9 mouse cellular contexts compared by ENCODE assay signal in genomic region chr2:125516594-125516993, GRCm38 (mm10). TPM values are rescaled to one million over a fixed set of nuclear protein-coding genes. Genes with fewer than 3 reads are reported as not detected.
DNase-seq lines count a peak whose midpoint lies in the region; ATAC-seq lines count a peak whose summit lies in the region.
"Had no signal": no experiment of that assay in that cellular context is flagged by ENCODE, and none has a peak within 500 bp of the region (broad histone marks: within the 10 kb centered on the region; RNA-seq: fewer than 3 reads in every experiment).

No protein-coding gene starts in this region.

- peak overlapping the region; percentile 71 for H3K27ac ChIP-seq in heart, embryonic 12.5 days (ENCODE audit: poor library complexity, severe bottlenecking)
- H3K27ac ChIP-seq in limb, embryonic 10.5 days, result 0 out of 2 replicates have a peak overlapping the region, but pooled peaks have one; percentile 7
- no peak overlapping the region for H3K27ac ChIP-seq in neural tube, embryonic 14.5 days (ENCODE audit: low read depth, low read length)

- H3K9ac ChIP-seq in heart, embryonic 12.5 days, result no peak overlapping the region
- no peak overlapping the region for H3K9ac ChIP-seq in neural tube, embryonic 14.5 days (replicated peaks; ENCODE audit: low read depth, low read length)

- H3K4me3 ChIP-seq in heart, embryonic 12.5 days, result no peak overlapping the region
- H3K4me3 ChIP-seq in limb, embryonic 10.5 days, result no peak overlapping the region
- no peak overlapping the region for H3K4me3 ChIP-seq in neural tube, embryonic 14.5 days (ENCODE audit: low read depth, low read length)

- H3K9me3 ChIP-seq in heart, embryonic 12.5 days (replicated peaks), result 0 out of 2 replicates have a peak, but pooled peaks cover 4% of the 10 kb centered on the region
- no peaks in the 10 kb centered on the region for H3K9me3 ChIP-seq in limb, embryonic 10.5 days (replicated peaks)
- H3K9me3 ChIP-seq in neural tube, embryonic 14.5 days (ENCODE audit: control insufficient read depth, low read length), result no peaks in the 10 kb centered on the region

- intact Hi-C loops in left cerebral cortex, postnatal 25 days (cut with DNase I), result no loop called here

- H3K4me1 ChIP-seq in heart, embryonic 12.5 days (replicated peaks), result peaks cover 19% of the 10 kb centered on the region
- peaks cover 13% of the 10 kb centered on the region for H3K4me1 ChIP-seq in limb, embryonic 10.5 days
- H3K4me1 ChIP-seq in neural tube, embryonic 14.5 days (ENCODE audit: control insufficient read depth, insufficient read depth, low read length), result no peaks in the 10 kb centered on the region

- ATAC-seq in heart, embryonic 12.5 days (ENCODE audit: insufficient number of reproducible peaks, low FRiP score), result peak; percentile 88
- ATAC-seq in neural tube, embryonic 14.5 days (ENCODE audit: low read depth), result peak; percentile 88; the same call in 1 of the 2 replicates
- ATAC-seq: Patski had no signal

- H3K4me2 ChIP-seq in heart, embryonic 12.5 days, result no peak overlapping the region; the same call in 1 of the 2 replicates
- no peak overlapping the region for H3K4me2 ChIP-seq in neural tube, embryonic 14.5 days (ENCODE audit: low read depth, low read length)

- no peaks in the 10 kb centered on the region for H3K27me3 ChIP-seq in heart, embryonic 12.5 days (replicated peaks)
- H3K27me3 ChIP-seq in limb, embryonic 10.5 days (ENCODE audit: low read depth, poor library complexity, severe bottlenecking), result no peaks in the 10 kb centered on the region
- no peaks in the 10 kb centered on the region for H3K27me3 ChIP-seq in neural tube, embryonic 14.5 days (ENCODE audit: control insufficient read depth, insufficient read depth, low read length)
- H3K27me3 ChIP-seq: Patski had no signal

- no peaks in the 10 kb centered on the region for H3K36me3 ChIP-seq in heart, embryonic 12.5 days
- H3K36me3 ChIP-seq in limb, embryonic 10.5 days, result no peaks in the 10 kb centered on the region
- no peaks in the 10 kb centered on the region for H3K36me3 ChIP-seq in neural tube, embryonic 14.5 days (ENCODE audit: control insufficient read depth, insufficient read depth, low read length)

- peak; percentile 63 for DNase-seq in ovary, adult 18-20 months (ENCODE audit: low spot score)
- DNase-seq in ovary, postnatal 14 days (ENCODE audit: low spot score), result no peak
- peak; percentile 73 for DNase-seq in limb, embryonic 10.5 days (ENCODE audit: low spot score)
- no peak for DNase-seq in frontal cortex, postnatal 14 days (ENCODE audit: low spot score in 2 of 2)
- DNase-seq in left cerebral cortex, postnatal 25 days (ENCODE audit: low spot score in 2 of 2), result no peak
- DNase-seq in layer of hippocampus, postnatal 25 days (ENCODE audit: extremely low spot score in 1 of 2, low spot score in 1 of 2), result no peak

- 2% methylated on average over 4 of the region's 4 CpGs for WGBS in heart, embryonic 12.5 days
- WGBS in limb, embryonic 10.5 days, result 6% methylated on average over 4 of the region's 4 CpGs
- 10% methylated on average over 4 of the region's 4 CpGs for WGBS in neural tube, embryonic 14.5 days

RNA-seq across cellular contexts. Expression of gene Fbn1, which starts 8.8 kb away (rescaled TPM):
- polyA plus RNA-seq in heart, embryonic 12.5 days (2016; fragmentation: Nextera tagmentation; extraction: Ambion mirVana), result 38.8 and 44.1 TPM in 2 replicates
- polyA plus RNA-seq in limb, embryonic 10.5 days (2016; fragmentation: Nextera tagmentation; extraction: Ambion mirVana), result 4.5 and 5.6 TPM in 2 replicates
- polyA plus RNA-seq in neural tube, embryonic 14.5 days (2014; fragmentation: Nextera tagmentation; extraction: Ambion mirVana), result 1.8 and 6.0 TPM in 2 replicates
- 1 to 10 TPM; 4.7 to 5.4 TPM for total RNA-seq in left cerebral cortex, postnatal 25 days (2021)
- total RNA-seq in layer of hippocampus, postnatal 25 days (2021), result 10 to 100 TPM in 1 of 2 experiments, 1 to 10 TPM in 1; 7.9 to 10.5 TPM

RNA-seq across cellular contexts. Expression of gene Gm9913, which starts 11.7 kb away (rescaled TPM):
- 0.57 and 0.70 TPM in 2 replicates for polyA plus RNA-seq in heart, embryonic 12.5 days (2016; fragmentation: Nextera tagmentation; extraction: Ambion mirVana)
- polyA plus RNA-seq in limb, embryonic 10.5 days (2016; fragmentation: Nextera tagmentation; extraction: Ambion mirVana), result 0.14 and 0.16 TPM in 2 replicates
- 0.11 and 0.17 TPM in 2 replicates for polyA plus RNA-seq in neural tube, embryonic 14.5 days (2014; fragmentation: Nextera tagmentation; extraction: Ambion mirVana)
- total RNA-seq in left cerebral cortex, postnatal 25 days (2021), result not detected
- under 1 TPM; 0.21 to 0.37 TPM for total RNA-seq in layer of hippocampus, postnatal 25 days (2021)

Comparison
In these comparisons a context has a peak if more than half of its experiments do, and no peak if none do; other contexts are left out.
1. DNase-seq: peak in ovary, adult 18-20 months (single experiment) and limb, embryonic 10.5 days (single experiment); none in ovary, postnatal 14 days (single experiment), frontal cortex, postnatal 14 days (0 of 2), left cerebral cortex, postnatal 25 days (0 of 2) and layer of hippocampus, postnatal 25 days (0 of 2).